Mouse (Mus musculus) neural tube, embryonic 14.5 days (tissue): ENCODE measurements at regions not wholly inside any gene's neighbourhood (a gene's known extent, or its start where the extent isn't known, plus 50 kb on each side); places are given as distances from the start of the nearest gene placed in this dataset.
"Not testable (repeated sequence)": the region's sequence is repeated elsewhere in the genome, so short reads cannot be mapped to it uniquely, and the experiment has no call there.

ENCODE experiments used
- ATAC-seq: fragments of 200-750 bp; cut with Nextera tagmentation; 2 replicates; pipeline ENCODE4 v1.8.0; 2017; ENCODE audit warnings: low read depth, mild to moderate bottlenecking, moderate TSS enrichment, moderate library complexity
- H3K27ac ChIP-seq: fragments of 300-500 bp; sonication (generic); 2 replicates; pipeline ENCODE4 v1.5.1; 2014; ENCODE audit warnings: low read depth, mild to moderate bottlenecking, control low read depth, low read length, moderate library complexity, mixed read lengths
- H3K27me3 ChIP-seq: fragments of 300-500 bp; sonication (generic); 2 replicates; pipeline ENCODE4 v1.6.1; 2014; ENCODE audit warnings: low read length; ENCODE audit not compliant: control insufficient read depth, insufficient read depth
- H3K36me3 ChIP-seq: fragments of 300-500 bp; sonication (generic); 2 replicates; pipeline ENCODE4 v1.6.1; 2014; ENCODE audit warnings: low read length, mixed read lengths; ENCODE audit not compliant: control insufficient read depth, insufficient read depth
- H3K4me1 ChIP-seq: fragments of 300-500 bp; sonication (generic); 2 replicates; pipeline ENCODE4 v1.6.1; 2014; ENCODE audit warnings: low read length; ENCODE audit not compliant: control insufficient read depth, insufficient read depth
- H3K4me2 ChIP-seq: fragments of 300-500 bp; sonication (generic); 2 replicates; pipeline ENCODE4 v1.6.1; 2014; ENCODE audit warnings: mild to moderate bottlenecking, low read depth, low read length, control low read depth
- H3K4me3 ChIP-seq: fragments of 300-500 bp; sonication (generic); 2 replicates; pipeline ENCODE4 v1.5.1; 2014; ENCODE audit warnings: low read depth, low read length, control low read depth, mixed read lengths
- H3K9ac ChIP-seq: fragments of 300-500 bp; sonication (generic); replicated peaks from 2 replicates; pipeline ENCODE4 v1.6.1; 2014; ENCODE audit warnings: low read depth, mild to moderate bottlenecking, control low read depth, low read length, mixed read lengths
- H3K9me3 ChIP-seq: fragments of 300-500 bp; sonication (generic); 2 replicates; pipeline ENCODE4 v1.6.1; 2016; ENCODE audit warnings: low read length; ENCODE audit not compliant: control insufficient read depth
- WGBS: fragments of 180-500 bp; shearing (Covaris S2); extraction: QIAGEN DNeasy Blood & Tissue Kit; methylation state at CpG from one replicate; pipeline ENCODE4 v1.1.7; 2014; 5-methylcytosine and 5-hydroxymethylcytosine counted together

- no peak overlapping the region for H3K9ac ChIP-seq
- WGBS, result 60% methylated on average over 4 of the region's 4 CpGs
- H3K27ac ChIP-seq, result no peak overlapping the region
- no peaks in the 10 kb centered on the region for H3K9me3 ChIP-seq
- H3K4me1 ChIP-seq, result no peaks in the 10 kb centered on the region
- no peaks in the 10 kb centered on the region for H3K36me3 ChIP-seq
- H3K4me3 ChIP-seq, result no peak overlapping the region
- H3K4me2 ChIP-seq, result no peak overlapping the region
- no peaks in the 10 kb centered on the region for H3K27me3 ChIP-seq
- ATAC-seq, result no peak
These were observed 58.8 kb downstream of the Emx2 start for GRCm38 (mm10) chr19:59516957-59517356.

GRCm38 (mm10) chr19:59519156-59519555, 61.0 kb downstream of the Emx2 start:
- H3K4me3 ChIP-seq, result no peak overlapping the region
- no peak overlapping the region for H3K9ac ChIP-seq
- no peaks in the 10 kb centered on the region for H3K9me3 ChIP-seq
- H3K27ac ChIP-seq, result no peak overlapping the region
- H3K27me3 ChIP-seq, result no peaks in the 10 kb centered on the region
- H3K4me1 ChIP-seq, result no peaks in the 10 kb centered on the region
- H3K4me2 ChIP-seq, result no peak overlapping the region
- no peak for ATAC-seq
- WGBS, result 83% methylated on average over 3 of the region's 3 CpGs
- no peaks in the 10 kb centered on the region for H3K36me3 ChIP-seq

- ATAC-seq, result no peak
- 85% methylated on average over 11 of the region's 11 CpGs for whole genome bisulfite sequencing
- no peaks in the 10 kb centered on the region for H3K36me3 ChIP-seq
These were observed 64.0 kb downstream of the Emx2 start for GRCm38 (mm10) chr19:59522176-59522575.

GRCm38 (mm10) chr19:59523356-59523755, 65.2 kb downstream of the Emx2 start:
- no peak overlapping the region for H3K4me2 ChIP-seq
- no peaks in the 10 kb centered on the region for H3K36me3 ChIP-seq
- no peaks in the 10 kb centered on the region for H3K4me1 ChIP-seq
- no peaks in the 10 kb centered on the region for H3K9me3 ChIP-seq
- H3K9ac ChIP-seq, result no peak overlapping the region
- ATAC-seq, result no peak
- H3K27me3 ChIP-seq, result no peaks in the 10 kb centered on the region
- WGBS, result 59% methylated on average over 10 of the region's 10 CpGs
- H3K27ac ChIP-seq, result no peak overlapping the region
- no peak overlapping the region for H3K4me3 ChIP-seq

More at GRCm38 (mm10) chr19:59522176-59522575, 64.0 kb downstream of the Emx2 start:
- no peaks in the 10 kb centered on the region for H3K4me1 ChIP-seq
- no peak overlapping the region for H3K4me2 ChIP-seq
- no peak overlapping the region for H3K27ac ChIP-seq
- H3K9me3 ChIP-seq, result no peaks in the 10 kb centered on the region
- H3K9ac ChIP-seq, result no peak overlapping the region
- H3K4me3 ChIP-seq, result no peak overlapping the region
- no peaks in the 10 kb centered on the region for H3K27me3 ChIP-seq

- Histone ChIP-seq H3K9ac (no peak overlapping the region), H3K27ac (no peak overlapping the region), H3K4me2 (no peak overlapping the region), H3K36me3 (no peaks in the 10 kb centered on the region), H3K4me3 (no peak overlapping the region), H3K27me3 (no peaks in the 10 kb centered on the region), H3K9me3 (no peaks in the 10 kb centered on the region), H3K4me1 (no peaks in the 10 kb centered on the region; the same call in 1 of the 2 replicates)
- 82% methylated on average over 4 of the region's 4 CpGs for WGBS
- no peak for ATAC-seq
These were observed 105.9 kb downstream of the Emx2 start for GRCm38 (mm10) chr19:59564101-59564500.

GRCm38 (mm10) chr19:59568907-59569306, 110.7 kb downstream of the Emx2 start:
- Histone ChIP-seq H3K4me2 (no peak overlapping the region), H3K4me1 (no peaks in the 10 kb centered on the region; the same call in 1 of the 2 replicates), H3K36me3 (no peaks in the 10 kb centered on the region), H3K9me3 (no peaks in the 10 kb centered on the region), H3K27me3 (no peaks in the 10 kb centered on the region), H3K4me3 (no peak overlapping the region), H3K27ac (no peak overlapping the region), H3K9ac (no peak overlapping the region)
- no peak for ATAC-seq

- not testable (repeated sequence) for H3K36me3 ChIP-seq, H3K4me3 ChIP-seq, H3K9me3 ChIP-seq, H3K4me2 ChIP-seq, ATAC-seq, H3K27me3 ChIP-seq, H3K27ac ChIP-seq, H3K4me1 ChIP-seq, H3K9ac ChIP-seq
- 91% methylated on average over 2 of the region's 2 CpGs for WGBS
These were observed 111.4 kb downstream of the Emx2 start for GRCm38 (mm10) chr19:59569590-59569989.

- Histone ChIP-seq H3K4me1 (no peaks in the 10 kb centered on the region), H3K4me3 (no peak overlapping the region), H3K9ac (no peak overlapping the region), H3K9me3 (no peaks in the 10 kb centered on the region), H3K4me2 (no peak overlapping the region), H3K27ac (no peak overlapping the region), H3K27me3 (no peaks in the 10 kb centered on the region), H3K36me3 (no peaks in the 10 kb centered on the region)
- 58% methylated on average over 3 of the region's 3 CpGs for WGBS
- no peak for ATAC-seq
These were observed 116.2 kb downstream of the Emx2 start for GRCm38 (mm10) chr19:59574346-59574745.

GRCm38 (mm10) chr19:59577886-59578285, 119.7 kb downstream of the Emx2 start:
- no peaks in the 10 kb centered on the region for H3K36me3 ChIP-seq
- 83% methylated on average over 9 of the region's 9 CpGs for WGBS
- no peak overlapping the region for H3K4me3 ChIP-seq
- H3K27me3 ChIP-seq, result no peaks in the 10 kb centered on the region
- no peak overlapping the region for H3K9ac ChIP-seq
- no peak for ATAC-seq
- no peaks in the 10 kb centered on the region for H3K4me1 ChIP-seq
- no peaks in the 10 kb centered on the region for H3K9me3 ChIP-seq
- H3K27ac ChIP-seq, result no peak overlapping the region
- H3K4me2 ChIP-seq, result no peak overlapping the region

GRCm38 (mm10) chr19:59579676-59580075, 121.5 kb downstream of the Emx2 start:
- no peaks in the 10 kb centered on the region for H3K4me1 ChIP-seq
- ATAC-seq, result no peak
- no peaks in the 10 kb centered on the region for H3K9me3 ChIP-seq
- H3K4me3 ChIP-seq, result no peak overlapping the region
- no peaks in the 10 kb centered on the region for H3K36me3 ChIP-seq
- no peak overlapping the region for H3K4me2 ChIP-seq
- 92% methylated on average over 1 of the region's 1 CpGs for WGBS
- H3K27ac ChIP-seq, result no peak overlapping the region
- no peak overlapping the region for H3K9ac ChIP-seq
- no peaks in the 10 kb centered on the region for H3K27me3 ChIP-seq
